Mouse (Mus musculus): ENCODE results near the gene Ints6. TPM values are rescaled to one million over a fixed set of nuclear protein-coding genes. Genes with fewer than 3 reads are reported as not detected.

Gene Ints6
- total RNA-seq (2023): 10 to 100 TPM; 77.2 to 97.0 TPM

GRCm38 (mm10) chr14:62761036-62761881 lies at the start of gene Ints6:
Gene Ints6 (minus strand): TSS chr14:62761169.

GRCm38 (mm10) chr14:62663367-62663766 lies 97.6 kb downstream of the Ints6 start, which contains the start of gene Serpine3:
Gene Serpine3 (plus strand): TSS chr14:62663667.

Other genes starting within 250 kb of the Ints6 start
- gene Fam124a, start 205.4 kb downstream of the Ints6 start, total RNA-seq (2023): not detected
- gene Gm4131, start 194.2 kb downstream of the Ints6 start, total RNA-seq (2023): not detected
- not detected for gene Serpine3, start 97.5 kb downstream of the Ints6 start, total RNA-seq (2023)
- gene Wdfy2, start 76.5 kb upstream of the Ints6 start, total RNA-seq (2023): 10 to 100 TPM; 36.8 to 39.4 TPM
- not detected for gene Defb48, start 223.3 kb upstream of the Ints6 start, total RNA-seq (2023)
- gene Defb47, start 236.9 kb upstream of the Ints6 start, total RNA-seq (2023): not detected